Mouse (Mus musculus) WW6 (cell line): ENCODE measurements around the gene Pus1.

Experiments used
- DNase-seq: peaks from one replicate; pipeline ENCODE4 v3.0.0-alpha.2; 2013; ENCODE audit warnings: low read depth, low spot score

Pus1 gene

GRCm38 (mm10) chr5:110779998-110780760, at the start of gene Pus1:
Gene Pus1 (minus strand): TSS chr5:110780659.
- peak; percentile 58 for DNase-seq

- DNase-seq = no peak
Observed at GRCm38 (mm10) chr5:110827576-110827975, 47.1 kb upstream of the Pus1 start.

- no peak for DNase-seq
Observed at GRCm38 (mm10) chr5:110826781-110827495, 46.5 kb upstream of the Pus1 start.

GRCm38 (mm10) chr5:110824421-110824820, 44.0 kb upstream of the Pus1 start:
- no peak for DNase-seq

- DNase-seq = peak; percentile 99
Observed at GRCm38 (mm10) chr5:110809667-110810325, 29.3 kb upstream of the Pus1 start, which contains the start of gene Ulk1. Gene Ulk1 (minus strand): TSS chr5:110810097.

GRCm38 (mm10) chr5:110808821-110809666, 28.6 kb upstream of the Pus1 start:
- no peak for DNase-seq

GRCm38 (mm10) chr5:110808061-110808631, 27.7 kb upstream of the Pus1 start:
- DNase-seq = no peak

- no peak for DNase-seq
Observed at GRCm38 (mm10) chr5:110807453-110807852, 27.0 kb upstream of the Pus1 start.

- DNase-seq = no peak
Observed at GRCm38 (mm10) chr5:110806676-110807075, 26.2 kb upstream of the Pus1 start.

GRCm38 (mm10) chr5:110806154-110806553, 25.7 kb upstream of the Pus1 start:
- no peak for DNase-seq

GRCm38 (mm10) chr5:110804012-110804743, 23.7 kb upstream of the Pus1 start:
- DNase-seq = peak; percentile 71

- no peak for DNase-seq
Observed at GRCm38 (mm10) chr5:110802809-110803208, 22.4 kb upstream of the Pus1 start.

GRCm38 (mm10) chr5:110802186-110802585, 21.7 kb upstream of the Pus1 start:
- DNase-seq = no peak

- DNase-seq = no peak
Observed at GRCm38 (mm10) chr5:110801036-110801624, 20.7 kb upstream of the Pus1 start.

GRCm38 (mm10) chr5:110797696-110798095, 17.2 kb upstream of the Pus1 start:
- no peak for DNase-seq

GRCm38 (mm10) chr5:110794363-110794762, 13.9 kb upstream of the Pus1 start:
- no peak for DNase-seq

GRCm38 (mm10) chr5:110788684-110789083, 8.2 kb upstream of the Pus1 start:
- DNase-seq = no peak

- no peak for DNase-seq
Observed at GRCm38 (mm10) chr5:110786081-110786835, 5.8 kb upstream of the Pus1 start.

GRCm38 (mm10) chr5:110783150-110783549, 2.7 kb upstream of the Pus1 start:
- DNase-seq = no peak
